Mouse (Mus musculus) neural tube, embryonic 11.5 days (tissue): ENCODE measurements around the gene Itch. TPM values are rescaled to one million over a fixed set of nuclear protein-coding genes. Genes with fewer than 3 reads are reported as not detected.

ENCODE experiments used
- ATAC-seq: fragments of 200-750 bp; cut with Nextera tagmentation; 2 replicates; pipeline ENCODE4 v1.8.0; 2017; ENCODE audit warnings: moderate number of reproducible peaks, mild to moderate bottlenecking, moderate TSS enrichment, moderate library complexity; ENCODE audit not compliant: insufficient read depth, low FRiP score, low TSS enrichment
- DNase-seq: peaks from one replicate; pipeline ENCODE4 v3.0.0-alpha.2; 2015; ENCODE audit warnings: low spot score
- H3K27ac ChIP-seq: fragments of 300-500 bp; sonication (generic); 2 replicates; pipeline ENCODE4 v1.5.1; 2014; ENCODE audit warnings: low read depth, mild to moderate bottlenecking, low read length
- H3K27me3 ChIP-seq: fragments of 300-500 bp; sonication (generic); 2 replicates; pipeline ENCODE4 v1.6.1; 2014; ENCODE audit warnings: mild to moderate bottlenecking, low read length, mixed read lengths; ENCODE audit not compliant: control insufficient read depth, insufficient read depth
- H3K36me3 ChIP-seq: fragments of 300-500 bp; sonication (generic); 2 replicates; pipeline ENCODE4 v1.6.1; 2014; ENCODE audit warnings: mild to moderate bottlenecking, low read length, moderate library complexity, mixed read lengths; ENCODE audit not compliant: control insufficient read depth, insufficient read depth
- H3K4me1 ChIP-seq: fragments of 300-500 bp; sonication (generic); 2 replicates; pipeline ENCODE4 v1.6.1; 2014; ENCODE audit warnings: low read length, mixed read lengths; ENCODE audit not compliant: control insufficient read depth, insufficient read depth
- H3K4me2 ChIP-seq: fragments of 300-500 bp; sonication (generic); 2 replicates; pipeline ENCODE4 v1.6.1; 2014; ENCODE audit warnings: low read depth, mild to moderate bottlenecking, moderate library complexity
- H3K4me3 ChIP-seq: fragments of 300-500 bp; sonication (generic); 2 replicates; pipeline ENCODE4 v1.5.1; 2014; ENCODE audit warnings: low read depth, low read length
- H3K9ac ChIP-seq: fragments of 300-500 bp; sonication (generic); 2 replicates; pipeline ENCODE4 v1.6.1; 2014; ENCODE audit warnings: mild to moderate bottlenecking, low read length
- H3K9me3 ChIP-seq: fragments of 300-500 bp; sonication (generic); 2 replicates; pipeline ENCODE4 v1.6.1; 2016; ENCODE audit warnings: low read length; ENCODE audit not compliant: control insufficient read depth
- WGBS: fragments of 180-500 bp; shearing (Covaris S2); extraction: QIAGEN DNeasy Blood & Tissue Kit; methylation state at CpG from one replicate; pipeline ENCODE4 v1.1.7; 2014; 5-methylcytosine and 5-hydroxymethylcytosine counted together
- polyA plus RNA-seq: library from polyadenylated mRNA; unstranded; fragments of >200 nt; fragmentation: Nextera tagmentation; extraction: Ambion mirVana; gene quantifications from 2 replicates; pipeline ENCODE4 v1.2.1, GENCODE M21; 2014

The Itch gene
- polyA plus RNA-seq, 1 experiment from 2014 or later = 56.7 TPM

DNA sequence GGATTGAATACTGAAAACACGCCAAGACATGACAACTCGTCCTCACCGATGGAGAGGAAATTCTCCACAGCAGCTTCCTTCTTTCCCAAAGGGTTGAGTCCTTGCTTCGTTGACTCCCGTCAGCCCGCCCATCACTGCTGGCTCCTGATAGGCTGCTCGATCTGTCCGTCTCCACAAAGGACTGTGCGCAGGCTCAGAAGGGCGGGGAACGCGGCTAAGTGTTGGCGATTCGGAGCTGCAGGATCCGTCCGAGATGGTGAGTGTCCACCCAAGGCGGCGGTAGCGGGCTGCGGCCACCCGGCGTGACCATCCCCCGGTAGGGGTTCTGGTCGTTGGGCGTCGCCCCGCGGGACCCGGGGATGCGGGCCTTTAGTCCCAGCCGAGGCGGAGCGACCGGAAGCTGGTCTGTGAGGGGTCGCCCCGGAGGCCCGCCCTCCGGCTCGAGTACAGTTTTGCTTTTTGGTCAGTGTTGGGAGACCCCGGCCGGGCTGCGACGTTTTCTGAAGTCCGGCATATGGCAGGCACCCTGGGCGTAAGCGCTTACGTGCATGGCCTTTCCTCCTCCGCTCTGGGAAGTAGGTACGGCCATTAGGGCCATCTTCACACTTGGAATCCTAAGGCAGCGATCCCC, 103.2 kb downstream of the Itch start, which contains the start of gene Dynlrb1:
Dynlrb1 (plus strand) TSS at position 172 of the 631 bp plus-strand sequence.
- Histone ChIP-seq H3K4me3 (peak within 1 kb of the TSS; percentile 68), H3K36me3 (no peaks in the 10 kb centered on the region; the same call in 1 of the 2 replicates), H3K27ac (peak within 1 kb of the TSS; percentile 67), H3K4me1 (peaks cover 9% of the 10 kb centered on the region), H3K27me3 (no peaks in the 10 kb centered on the region), H3K9ac (peak within 1 kb of the TSS; percentile 87), H3K4me2 (peak within 1 kb of the TSS; percentile 61), H3K9me3 (no peaks in the 10 kb centered on the region)
- ATAC-seq (peak; percentile 98), DNase-seq (peak; percentile 98)
- under 1% methylated on average over 50 of the region's 50 CpGs for WGBS

DNA sequence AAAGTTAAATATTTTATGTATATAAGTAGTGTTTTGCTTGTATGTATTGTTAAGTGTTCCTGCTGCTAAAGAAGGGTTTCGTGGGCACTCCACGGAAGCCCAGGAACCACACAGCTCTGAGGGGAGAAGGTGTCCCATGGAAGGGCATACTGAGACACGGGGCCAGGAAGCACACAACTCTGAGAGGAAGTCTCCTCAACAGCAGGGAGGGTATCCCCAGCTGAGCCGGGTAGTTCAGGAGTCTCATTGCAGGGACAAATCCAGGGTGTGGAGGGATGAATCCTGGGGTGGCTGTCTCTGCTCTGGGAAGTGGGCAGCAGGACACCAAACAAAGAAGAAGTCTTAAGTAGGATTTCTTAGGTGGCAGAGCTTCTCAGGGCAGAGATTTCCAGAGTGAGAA, 104.0 kb downstream of the Itch start:
- ATAC-seq = no peak
- WGBS = 21% methylated on average over 4 of the region's 4 CpGs
- H3K27ac ChIP-seq = no peak overlapping the region

DNA sequence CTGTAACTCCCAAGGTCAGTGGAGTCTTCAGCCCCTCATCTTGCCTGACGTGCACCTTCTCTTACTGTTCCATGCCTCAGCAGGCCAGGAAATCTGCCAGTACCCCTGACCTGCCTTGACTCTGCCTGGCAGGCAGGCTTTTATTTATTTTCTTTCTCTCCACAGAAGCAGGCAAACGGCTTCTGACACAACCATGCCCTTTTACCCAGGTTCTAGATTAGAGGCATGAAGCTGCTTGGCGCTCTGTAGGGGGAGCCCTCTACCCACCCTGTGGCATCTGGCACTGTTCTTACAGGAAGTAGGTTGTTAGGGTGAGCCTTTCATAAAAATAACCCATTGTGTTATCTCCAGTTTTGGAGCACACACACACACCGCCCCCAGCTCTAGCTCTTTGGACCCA, 107.6 kb downstream of the Itch start:
- Histone ChIP-seq H3K4me3 (no peak overlapping the region), H3K27me3 (no peaks in the 10 kb centered on the region), H3K9me3 (no peaks in the 10 kb centered on the region), H3K27ac (no peak overlapping the region), H3K9ac (no peak overlapping the region), H3K36me3 (peaks cover 3% of the 10 kb centered on the region; the same call in 1 of the 2 replicates), H3K4me2 (no peak overlapping the region), H3K4me1 (peaks cover 9% of the 10 kb centered on the region)
- 90% methylated on average over 4 of the region's 4 CpGs for WGBS
- DNase-seq (no peak), ATAC-seq (no peak)

More for the DNA sequence above, 104.0 kb downstream of the Itch start:
- peak overlapping the region; percentile 68 for H3K4me3 ChIP-seq
- H3K9ac ChIP-seq = peak overlapping the region; percentile 87
- H3K4me1 ChIP-seq = peaks cover 9% of the 10 kb centered on the region
- H3K36me3 ChIP-seq = no peaks in the 10 kb centered on the region; the same call in 1 of the 2 replicates
- DNase-seq = no peak
- H3K9me3 ChIP-seq = no peaks in the 10 kb centered on the region
- H3K4me2 ChIP-seq = peak overlapping the region; percentile 61
- H3K27me3 ChIP-seq = no peaks in the 10 kb centered on the region

DNA sequence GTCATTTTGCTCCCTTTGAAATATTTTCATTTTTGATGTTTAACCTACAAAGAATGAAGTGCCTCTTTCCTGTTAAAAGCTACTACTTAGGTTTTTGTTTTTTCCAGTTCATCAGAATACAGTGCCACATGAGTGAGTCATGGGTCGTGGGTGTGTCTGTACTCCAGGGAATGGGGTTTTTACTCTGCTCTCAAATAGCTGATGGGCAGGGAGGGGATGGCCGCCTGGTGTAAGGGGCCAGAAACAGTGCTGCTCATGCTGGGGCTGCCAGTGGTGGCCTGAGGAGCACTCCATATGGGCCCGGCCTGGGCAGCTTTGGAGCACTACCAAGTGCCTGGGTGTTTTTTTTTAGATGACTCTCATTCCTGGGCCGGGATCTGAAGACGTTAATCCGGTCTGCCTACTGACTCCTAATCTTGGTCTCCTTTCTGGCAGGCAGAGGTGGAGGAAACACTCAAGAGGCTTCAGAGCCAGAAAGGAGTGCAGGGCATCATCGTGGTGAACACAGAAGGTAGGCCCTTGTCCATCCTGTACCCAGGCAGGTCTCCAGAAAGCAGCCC, 109.1 kb downstream of the Itch start:
- Histone ChIP-seq H3K27ac (no peak overlapping the region), H3K9ac (no peak overlapping the region), H3K4me1 (peaks cover 6% of the 10 kb centered on the region), H3K9me3 (no peaks in the 10 kb centered on the region), H3K27me3 (no peaks in the 10 kb centered on the region), H3K4me2 (no peak overlapping the region), H3K4me3 (no peak overlapping the region), H3K36me3 (peaks cover 9% of the 10 kb centered on the region)
- DNase-seq = no peak
- no peak for ATAC-seq
- 88% methylated on average over 7 of the region's 7 CpGs for WGBS

DNA sequence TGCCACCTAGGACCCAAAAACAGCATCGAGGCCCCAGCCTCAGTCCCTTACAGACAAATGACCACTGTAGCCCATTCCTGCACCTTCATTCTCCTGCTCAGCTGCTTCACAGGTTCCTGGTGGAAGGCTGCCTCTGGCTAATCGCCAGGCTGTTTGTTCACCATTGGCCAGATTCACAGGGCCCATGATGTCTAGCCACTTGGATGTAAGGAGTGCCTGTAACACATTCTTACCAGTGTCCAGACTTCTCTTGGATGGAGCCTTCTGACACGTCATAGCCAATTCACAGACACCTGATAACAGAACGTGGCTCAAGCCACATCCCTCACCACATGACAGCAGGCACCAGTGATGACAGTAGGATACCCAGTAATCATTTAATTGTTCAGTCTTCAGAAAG, 112.9 kb downstream of the Itch start:
- Histone ChIP-seq H3K36me3 (peaks cover 28% of the 10 kb centered on the region), H3K27me3 (no peaks in the 10 kb centered on the region), H3K9me3 (no peaks in the 10 kb centered on the region), H3K27ac (no peak overlapping the region), H3K4me1 (no peaks in the 10 kb centered on the region), H3K4me2 (no peak overlapping the region), H3K9ac (no peak overlapping the region), H3K4me3 (no peak overlapping the region)
- DNase-seq (no peak), ATAC-seq (no peak)
- 95% methylated on average over 4 of the region's 4 CpGs for WGBS

DNA sequence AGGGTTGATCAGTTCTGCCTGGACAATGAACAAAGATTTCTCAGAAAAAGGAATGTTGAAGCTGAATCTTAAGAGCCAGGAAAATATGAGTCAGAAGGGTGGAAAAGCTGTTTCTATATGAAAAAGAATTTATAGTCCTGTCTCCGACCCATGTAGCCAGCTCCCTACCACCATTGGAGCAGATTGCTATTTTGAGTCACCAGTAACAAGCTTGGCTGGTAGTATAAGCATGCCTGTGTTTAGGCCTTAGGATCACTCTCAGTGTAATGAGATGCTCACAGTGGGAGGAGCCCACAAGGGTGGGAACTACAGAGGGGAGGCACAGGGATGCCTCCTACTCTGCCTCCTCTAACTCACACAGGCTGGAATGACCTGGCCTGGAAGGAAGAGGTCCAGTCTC, 114.9 kb downstream of the Itch start:
- H3K9me3 ChIP-seq = no peaks in the 10 kb centered on the region
- no peaks in the 10 kb centered on the region for H3K4me1 ChIP-seq
- 93% methylated on average over 1 of the region's 1 CpGs for WGBS
- H3K36me3 ChIP-seq = peaks cover 28% of the 10 kb centered on the region
- H3K27me3 ChIP-seq = no peaks in the 10 kb centered on the region
- no peak overlapping the region for H3K4me2 ChIP-seq
- ATAC-seq (no peak), DNase-seq (no peak)
- H3K9ac ChIP-seq = no peak overlapping the region
- no peak overlapping the region for H3K27ac ChIP-seq
- H3K4me3 ChIP-seq = no peak overlapping the region

DNA sequence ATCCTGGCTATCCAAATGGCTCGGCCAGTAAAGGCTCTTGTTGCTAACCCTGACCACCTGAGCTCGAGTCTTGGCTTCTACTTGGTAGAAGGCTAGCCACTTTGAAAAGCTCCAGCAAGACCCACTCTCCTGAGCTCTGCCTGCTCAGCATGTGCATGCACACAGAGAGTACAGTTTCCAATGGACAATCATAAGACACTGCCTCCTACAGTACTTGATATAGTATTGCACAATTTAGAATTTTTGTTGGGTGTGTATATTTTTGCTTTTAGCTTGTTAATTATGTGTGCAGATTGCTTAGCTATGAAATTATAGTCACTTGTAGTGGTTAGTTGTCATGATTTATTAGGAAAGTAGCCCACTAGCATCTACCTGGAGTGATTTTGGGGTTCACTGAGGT, 115.4 kb downstream of the Itch start:
- Histone ChIP-seq H3K4me3 (no peak overlapping the region), H3K4me2 (no peak overlapping the region), H3K27ac (no peak overlapping the region), H3K9me3 (no peaks in the 10 kb centered on the region), H3K9ac (no peak overlapping the region), H3K27me3 (no peaks in the 10 kb centered on the region), H3K36me3 (peaks cover 28% of the 10 kb centered on the region), H3K4me1 (no peaks in the 10 kb centered on the region)
- ATAC-seq (no peak), DNase-seq (no peak)
- 76% methylated on average over 2 of the region's 2 CpGs for WGBS

DNA sequence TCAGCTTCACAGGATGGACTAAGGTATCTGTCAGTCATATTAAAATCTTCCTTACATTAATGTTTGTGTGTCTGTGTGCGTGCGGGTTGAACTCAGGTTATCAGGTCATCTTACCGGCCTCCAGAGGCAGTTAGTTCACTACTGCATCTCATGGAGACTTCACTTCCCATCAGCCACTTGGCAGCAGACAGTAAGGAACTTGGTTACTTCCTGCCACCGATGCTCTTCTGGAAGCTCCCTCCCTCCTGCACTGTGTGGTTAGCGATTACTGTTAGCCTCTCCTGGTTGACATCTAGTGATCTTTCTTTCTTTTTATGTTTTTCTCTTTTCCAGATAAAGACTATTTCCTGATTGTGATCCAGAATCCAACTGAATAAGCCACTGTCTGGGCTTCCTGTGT, 116.3 kb downstream of the Itch start:
- DNase-seq (no peak), ATAC-seq (no peak)
- Histone ChIP-seq H3K27me3 (no peaks in the 10 kb centered on the region), H3K27ac (no peak overlapping the region), H3K36me3 (peaks cover 26% of the 10 kb centered on the region), H3K9ac (no peak overlapping the region), H3K4me1 (no peaks in the 10 kb centered on the region), H3K9me3 (no peaks in the 10 kb centered on the region), H3K4me2 (no peak overlapping the region), H3K4me3 (no peak overlapping the region)
- 95% methylated on average over 5 of the region's 5 CpGs for WGBS

DNA sequence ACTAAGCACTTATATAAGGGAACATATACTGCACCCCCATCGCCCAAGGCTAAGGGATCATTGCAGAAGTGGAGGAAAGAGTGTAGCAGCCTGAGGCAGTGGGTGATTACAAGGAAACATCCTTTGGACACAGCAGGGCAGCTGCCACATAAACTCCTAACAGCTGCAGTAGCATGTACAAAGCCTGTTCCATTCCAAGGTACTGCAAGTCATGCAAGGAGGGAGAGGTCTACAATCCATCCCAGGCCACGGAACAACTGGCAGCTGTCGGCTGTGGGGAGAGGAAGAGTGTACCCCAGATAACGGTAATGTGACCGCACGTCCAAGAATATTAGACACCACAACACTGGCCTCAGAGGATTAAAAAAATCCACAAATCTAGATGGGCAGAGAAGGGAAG, 132.2 kb downstream of the Itch start:
- no peak overlapping the region for H3K4me3 ChIP-seq
- no peaks in the 10 kb centered on the region for H3K4me1 ChIP-seq
- no peak overlapping the region for H3K9ac ChIP-seq
- H3K36me3 ChIP-seq = no peaks in the 10 kb centered on the region
- no peak overlapping the region for H3K4me2 ChIP-seq
- DNase-seq = peak; percentile 8
- H3K27me3 ChIP-seq = no peaks in the 10 kb centered on the region
- no peak for ATAC-seq
- H3K9me3 ChIP-seq = no peaks in the 10 kb centered on the region
- WGBS = 91% methylated on average over 6 of the region's 6 CpGs
- H3K27ac ChIP-seq = no peak overlapping the region
